Mouse (Mus musculus): ENCODE measurements around the gene Ccdc60. TPM values are rescaled to one million over a fixed set of nuclear protein-coding genes. Genes with fewer than 3 reads are reported as not detected.

The Ccdc60 gene
- polyA plus RNA-seq, 1 experiment: 0.29 TPM

- no peak overlapping the region for H3K27ac ChIP-seq (ENCODE audit: insufficient read depth, low read length)
- TF ChIP-seq CTCF (IDR thresholded peaks at IDR 0.05; ENCODE audit: extremely low read depth, insufficient read depth, low read length): no peak
- TF ChIP-seq POLR2A (IDR thresholded peaks at IDR 0.05; ENCODE audit: extremely low read depth, insufficient read depth, low read length): no peak
- H3K4me1 ChIP-seq (ENCODE audit: control insufficient read depth, insufficient read depth, low read length): no peaks in the 10 kb centered on the region
- H3K4me3 ChIP-seq (ENCODE audit: insufficient read depth, low read length): no peak overlapping the region
Measured at GRCm38 (mm10) chr5:116246642-116247041, 42.1 kb downstream of the Ccdc60 start.

DNA sequence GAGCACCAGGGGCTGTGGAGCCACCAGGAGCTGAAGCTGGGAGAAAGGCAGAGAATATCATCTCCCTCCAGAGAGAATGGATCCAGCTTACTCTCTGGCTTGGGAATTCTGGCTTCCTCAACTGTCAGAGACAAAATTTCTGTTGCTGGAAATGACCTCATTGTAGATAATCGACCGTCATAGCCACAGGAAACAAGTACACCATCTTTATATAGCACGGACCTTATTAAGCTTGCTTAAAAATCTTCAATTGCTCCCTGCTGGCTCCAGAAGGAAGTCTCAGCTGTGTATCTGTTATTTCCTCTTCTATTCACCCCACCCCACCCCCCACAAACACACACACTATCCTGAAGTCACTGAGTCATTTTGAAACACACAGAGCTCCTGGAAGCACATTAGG lies 44.3 kb downstream of the Ccdc60 start:
- no peaks in the 10 kb centered on the region for H3K4me1 ChIP-seq (ENCODE audit: control insufficient read depth, insufficient read depth, low read length)
- no peak overlapping the region for H3K27ac ChIP-seq (ENCODE audit: insufficient read depth, low read length)
- no peak for TF ChIP-seq POLR2A (IDR thresholded peaks at IDR 0.05; ENCODE audit: extremely low read depth, insufficient read depth, low read length)
- TF ChIP-seq CTCF (IDR thresholded peaks at IDR 0.05; ENCODE audit: extremely low read depth, insufficient read depth, low read length): no peak
- no peak overlapping the region for H3K4me3 ChIP-seq (ENCODE audit: insufficient read depth, low read length)

GRCm38 (mm10) chr5:116243622-116244021 lies 45.2 kb downstream of the Ccdc60 start:
- no peak for TF ChIP-seq POLR2A (IDR thresholded peaks at IDR 0.05; ENCODE audit: extremely low read depth, insufficient read depth, low read length)
- TF ChIP-seq CTCF (IDR thresholded peaks at IDR 0.05; ENCODE audit: extremely low read depth, insufficient read depth, low read length): no peak
- Histone ChIP-seq H3K27ac (ENCODE audit: insufficient read depth, low read length) (no peak overlapping the region), H3K4me3 (ENCODE audit: insufficient read depth, low read length) (no peak overlapping the region), H3K4me1 (ENCODE audit: control insufficient read depth, insufficient read depth, low read length) (no peaks in the 10 kb centered on the region)

- Histone ChIP-seq H3K4me3 (ENCODE audit: insufficient read depth, low read length) (no peak overlapping the region), H3K4me1 (ENCODE audit: control insufficient read depth, insufficient read depth, low read length) (no peaks in the 10 kb centered on the region), H3K27ac (ENCODE audit: insufficient read depth, low read length) (no peak overlapping the region)
- TF ChIP-seq POLR2A (IDR thresholded peaks at IDR 0.05; ENCODE audit: extremely low read depth, insufficient read depth, low read length) (no peak), CTCF (IDR thresholded peaks at IDR 0.05; ENCODE audit: extremely low read depth, insufficient read depth, low read length) (peak; percentile 86)
Measured at GRCm38 (mm10) chr5:116231841-116232643, 56.7 kb downstream of the Ccdc60 start.

DNA sequence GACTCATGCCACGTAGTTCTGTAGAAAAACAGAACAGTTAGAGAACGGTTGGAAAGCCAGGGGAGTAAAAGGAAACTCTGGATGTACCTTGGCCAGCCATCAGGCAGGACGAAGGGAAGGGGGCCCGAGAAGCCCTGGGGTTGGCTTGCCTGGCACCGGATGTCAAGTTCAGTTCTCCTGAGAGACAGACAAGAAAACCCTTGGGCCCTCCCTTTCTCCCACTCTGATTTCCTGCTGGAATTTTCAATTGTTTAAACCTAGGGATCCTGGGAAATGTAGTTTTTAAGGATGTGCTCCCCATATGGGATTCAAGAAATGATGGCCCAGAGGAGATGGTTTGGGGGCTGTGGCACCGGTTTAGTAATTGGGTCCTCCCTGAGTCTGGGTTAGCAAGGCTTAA lies 60.4 kb downstream of the Ccdc60 start:
- peak overlapping the region; percentile 36 for H3K4me3 ChIP-seq (ENCODE audit: insufficient read depth, low read length)
- H3K4me1 ChIP-seq (ENCODE audit: control insufficient read depth, insufficient read depth, low read length): no peaks in the 10 kb centered on the region
- TF ChIP-seq CTCF (IDR thresholded peaks at IDR 0.05; ENCODE audit: extremely low read depth, insufficient read depth, low read length): no peak
- TF ChIP-seq POLR2A (IDR thresholded peaks at IDR 0.05; ENCODE audit: extremely low read depth, insufficient read depth, low read length): peak; percentile 40; the same call in 1 of the 2 replicates
- H3K27ac ChIP-seq (ENCODE audit: insufficient read depth, low read length): no peak overlapping the region

- no peak overlapping the region for H3K4me3 ChIP-seq (ENCODE audit: insufficient read depth, low read length)
- TF ChIP-seq CTCF (IDR thresholded peaks at IDR 0.05; ENCODE audit: extremely low read depth, insufficient read depth, low read length) (no peak), POLR2A (IDR thresholded peaks at IDR 0.05; ENCODE audit: extremely low read depth, insufficient read depth, low read length) (no peak)
- H3K27ac ChIP-seq (ENCODE audit: insufficient read depth, low read length): no peak overlapping the region
- no peaks in the 10 kb centered on the region for H3K4me1 ChIP-seq (ENCODE audit: control insufficient read depth, insufficient read depth, low read length)
Measured at GRCm38 (mm10) chr5:116224023-116224422, 64.8 kb downstream of the Ccdc60 start.

- no peaks in the 10 kb centered on the region for H3K4me1 ChIP-seq (ENCODE audit: control insufficient read depth, insufficient read depth, low read length)
- H3K4me3 ChIP-seq (ENCODE audit: insufficient read depth, low read length): no peak overlapping the region
- TF ChIP-seq POLR2A (IDR thresholded peaks at IDR 0.05; ENCODE audit: extremely low read depth, insufficient read depth, low read length) (no peak), CTCF (IDR thresholded peaks at IDR 0.05; ENCODE audit: extremely low read depth, insufficient read depth, low read length) (no peak)
- H3K27ac ChIP-seq (ENCODE audit: insufficient read depth, low read length): no peak overlapping the region
Measured at GRCm38 (mm10) chr5:116221916-116222315, 66.9 kb downstream of the Ccdc60 start.

- Histone ChIP-seq H3K4me3 (ENCODE audit: insufficient read depth, low read length) (no peak overlapping the region), H3K27ac (ENCODE audit: insufficient read depth, low read length) (no peak overlapping the region), H3K4me1 (ENCODE audit: control insufficient read depth, insufficient read depth, low read length) (no peaks in the 10 kb centered on the region)
- TF ChIP-seq POLR2A (IDR thresholded peaks at IDR 0.05; ENCODE audit: extremely low read depth, insufficient read depth, low read length) (no peak), CTCF (IDR thresholded peaks at IDR 0.05; ENCODE audit: extremely low read depth, insufficient read depth, low read length) (no peak)
Measured at GRCm38 (mm10) chr5:116219288-116219687, 69.5 kb downstream of the Ccdc60 start.

DNA sequence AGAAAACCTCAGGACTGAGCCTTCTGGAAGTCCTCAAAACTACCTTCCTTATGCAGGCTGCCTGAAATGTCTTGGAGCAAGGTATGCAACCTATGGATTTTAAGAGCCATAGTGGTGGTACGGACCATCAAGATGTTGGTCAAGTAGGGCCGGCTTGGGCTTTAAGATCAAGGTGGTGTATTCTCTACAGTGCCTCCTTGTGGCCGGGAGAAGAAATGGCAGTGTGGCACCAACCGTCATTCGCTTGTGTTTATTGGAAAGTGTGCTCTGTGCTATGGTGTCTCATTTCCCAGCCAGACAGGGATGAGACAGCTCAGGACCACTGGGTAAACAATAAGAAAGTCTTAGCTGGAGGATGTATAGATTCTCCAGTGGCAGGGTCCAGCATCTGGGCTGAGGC lies 76.1 kb downstream of the Ccdc60 start:
- no peak overlapping the region for H3K27ac ChIP-seq (ENCODE audit: insufficient read depth, low read length)
- H3K4me3 ChIP-seq (ENCODE audit: insufficient read depth, low read length): no peak overlapping the region
- H3K4me1 ChIP-seq (ENCODE audit: control insufficient read depth, insufficient read depth, low read length): peaks cover 4% of the 10 kb centered on the region
- TF ChIP-seq CTCF (IDR thresholded peaks at IDR 0.05; ENCODE audit: extremely low read depth, insufficient read depth, low read length): peak; percentile 32; the same call in 1 of the 2 replicates
- no peak for TF ChIP-seq POLR2A (IDR thresholded peaks at IDR 0.05; ENCODE audit: extremely low read depth, insufficient read depth, low read length)
